Mouse (Mus musculus) cerebellum, adult (tissue): ENCODE data around the gene Mtif3.

Experiments used
- ATAC-seq: cut with Nextera tagmentation; 2 replicates; pipeline ENCODE4 v1.9.2; 2017; ENCODE audit warnings: mild to moderate bottlenecking, moderate library complexity, mixed read lengths; ENCODE audit not compliant: insufficient number of reproducible peaks, low FRiP score, low TSS enrichment

Gene Mtif3

GRCm38 (mm10) chr5:146963118-146963936 is at the start of gene Mtif3:
TSS of gene Mtif3 (minus strand) at chr5:146963800.
- peak; percentile 66; the same call in 1 of the 2 replicates for ATAC-seq

GRCm38 (mm10) chr5:147011333-147011732 is 47.7 kb upstream of the Mtif3 start:
- ATAC-seq, result no peak

- ATAC-seq, result no peak
Measured at GRCm38 (mm10) chr5:147003303-147003702, 39.7 kb upstream of the Mtif3 start.

- ATAC-seq, result no peak
Measured at GRCm38 (mm10) chr5:147001312-147001711, 37.7 kb upstream of the Mtif3 start.

GRCm38 (mm10) chr5:146998802-146999201 is 35.2 kb upstream of the Mtif3 start:
- no peak for ATAC-seq

GRCm38 (mm10) chr5:146996812-146997211 is 33.2 kb upstream of the Mtif3 start:
- no peak for ATAC-seq

- ATAC-seq, result no peak
Measured at GRCm38 (mm10) chr5:146994973-146995372, 31.4 kb upstream of the Mtif3 start.

GRCm38 (mm10) chr5:146993509-146993908 is 29.9 kb upstream of the Mtif3 start:
- ATAC-seq, result no peak

- no peak for ATAC-seq
Measured at GRCm38 (mm10) chr5:146989051-146989450, 25.5 kb upstream of the Mtif3 start.

GRCm38 (mm10) chr5:146987588-146987987 is 24.0 kb upstream of the Mtif3 start:
- no peak for ATAC-seq

- no peak for ATAC-seq
Measured at GRCm38 (mm10) chr5:146985725-146986433, 22.3 kb upstream of the Mtif3 start.

GRCm38 (mm10) chr5:146983216-146983615 is 19.6 kb upstream of the Mtif3 start:
- peak; percentile 36; the same call in 1 of the 2 replicates for ATAC-seq

GRCm38 (mm10) chr5:146981376-146981775 is 17.8 kb upstream of the Mtif3 start:
- no peak for ATAC-seq

- no peak for ATAC-seq
Measured at GRCm38 (mm10) chr5:146974781-146975123, 11.2 kb upstream of the Mtif3 start.

- ATAC-seq, result no peak
Measured at GRCm38 (mm10) chr5:146973858-146974780, 10.5 kb upstream of the Mtif3 start.

GRCm38 (mm10) chr5:146973353-146973752 is 9.8 kb upstream of the Mtif3 start:
- ATAC-seq, result no peak

GRCm38 (mm10) chr5:146971776-146972561 is 8.4 kb upstream of the Mtif3 start:
- no peak for ATAC-seq

- ATAC-seq, result no peak
Measured at GRCm38 (mm10) chr5:146968695-146969393, 5.2 kb upstream of the Mtif3 start.

GRCm38 (mm10) chr5:146963937-146964278 is 308 bp upstream of the Mtif3 start:
- ATAC-seq, result no peak
